Mouse (Mus musculus) adrenal gland, postnatal 36 days (tissue): ENCODE data around the gene Pde6h. TPM values are rescaled to one million over a fixed set of nuclear protein-coding genes. Genes with fewer than 3 reads are reported as not detected.

Source experiments
- DNase-seq, 2 experiments: peaks; one replicate each; pipeline ENCODE4 v3.0.0; 2021; ENCODE audit warnings: mixed read lengths in 1 of 2
- total RNA-seq, 2 experiments: library from RNA; stranded (reverse); gene quantifications; 2 replicates each; pipeline ENCODE4 v1.2.3; 2021

The Pde6h gene
- total RNA-seq, 2 experiments from 2014 or later: not detected

GRCm38 (mm10) chr6:136912751-136913265 is 10.8 kb upstream of the Pde6h start:
- no peak for DNase-seq

GRCm38 (mm10) chr6:136913384-136914126 is 10.1 kb upstream of the Pde6h start:
- DNase-seq: peak; percentile 28 to 44

GRCm38 (mm10) chr6:136914234-136914633 is 9.4 kb upstream of the Pde6h start:
- DNase-seq: no peak

GRCm38 (mm10) chr6:136915721-136916395 is 7.8 kb upstream of the Pde6h start:
- DNase-seq: no peak

GRCm38 (mm10) chr6:136917885-136918284 is 5.7 kb upstream of the Pde6h start:
- no peak for DNase-seq

GRCm38 (mm10) chr6:136920320-136921257 is 3.0 kb upstream of the Pde6h start:
- peak; percentile 49 to 80 for DNase-seq

GRCm38 (mm10) chr6:136921601-136922000 is 2.0 kb upstream of the Pde6h start:
- no peak for DNase-seq

GRCm38 (mm10) chr6:136922080-136922479 is 1.6 kb upstream of the Pde6h start, which contains the start of gene Erp27:
Erp27 (minus strand) TSS chr6:136922180.
- no peak for DNase-seq

- DNase-seq: no peak
These were observed 761 bp upstream of the Pde6h start for GRCm38 (mm10) chr6:136922871-136923270.

GRCm38 (mm10) chr6:136925049-136925448 is 1.4 kb downstream of the Pde6h start:
- no peak for DNase-seq

- no peak for DNase-seq
These were observed 4.0 kb downstream of the Pde6h start for GRCm38 (mm10) chr6:136927626-136928025.

GRCm38 (mm10) chr6:136930677-136931076 is 7.0 kb downstream of the Pde6h start:
- peak in 1 of 2 experiments; percentile 31 for DNase-seq

- DNase-seq: no peak
These were observed 7.6 kb downstream of the Pde6h start for GRCm38 (mm10) chr6:136931246-136931645.

- no peak for DNase-seq
These were observed 10.4 kb downstream of the Pde6h start for GRCm38 (mm10) chr6:136934068-136934467.

GRCm38 (mm10) chr6:136935233-136935632 is 11.6 kb downstream of the Pde6h start:
- DNase-seq: no peak

- no peak for DNase-seq
These were observed 12.7 kb downstream of the Pde6h start for GRCm38 (mm10) chr6:136936361-136936760.

GRCm38 (mm10) chr6:136937117-136937516 is 13.5 kb downstream of the Pde6h start:
- no peak for DNase-seq

GRCm38 (mm10) chr6:136938331-136939126 is 14.9 kb downstream of the Pde6h start:
- peak; percentile 17 to 52 for DNase-seq

GRCm38 (mm10) chr6:136939326-136940187 is 15.9 kb downstream of the Pde6h start:
- no peak for DNase-seq
